Mouse (Mus musculus) liver, adult 2 months (tissue): ENCODE measurements at regions not wholly inside any gene's neighbourhood (a gene's known extent, or its start where the extent isn't known, plus 50 kb on each side); places are given as distances from the start of the nearest gene placed in this dataset.

ENCODE experiments used
- CTCF ChIP-seq: fragments of 200-500 bp; IDR thresholded peaks from 2 replicates; pipeline ENCODE4 v1.5.1; 2011; ENCODE audit warnings: low read depth, low read length, control low read depth
- POLR2A ChIP-seq: fragments of 200-500 bp; IDR thresholded peaks from 2 replicates; pipeline ENCODE4 v1.6.1; 2011; ENCODE audit warnings: low read length, control low read depth; ENCODE audit not compliant: insufficient read depth; ENCODE audit errors: extremely low read depth

DNA sequence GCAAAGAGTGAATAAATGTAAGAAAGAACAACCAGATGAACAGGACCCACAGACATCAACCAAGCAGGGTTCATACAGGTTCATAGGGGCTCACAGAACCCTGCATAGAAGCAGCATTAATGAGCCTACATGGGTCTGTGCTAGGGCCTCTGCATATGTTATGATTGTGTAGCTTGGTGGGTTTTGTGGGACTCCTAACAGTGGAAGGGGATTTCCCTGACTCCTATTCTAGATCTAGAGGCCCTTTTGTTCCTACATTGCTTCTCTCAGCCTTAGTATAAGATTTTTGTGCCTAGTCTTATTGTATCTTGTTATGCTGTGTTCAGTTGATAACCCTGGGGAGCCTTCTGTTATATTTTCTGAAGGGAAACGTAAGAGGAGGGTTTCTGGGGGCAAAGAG, 481.7 kb upstream of the Adam24 start:
- TF ChIP-seq CTCF (no peak), POLR2A (no peak)
